Mouse (Mus musculus): ENCODE results near the gene Pcbp3.

The Pcbp3 gene

GRCm38 (mm10) chr10:76931122-76931521 is 30.6 kb downstream of the Pcbp3 start:
- no peak for DNase-seq (ENCODE audit: low read depth, low spot score)

- DNase-seq (ENCODE audit: low read depth, low spot score), result no peak
Observed at GRCm38 (mm10) chr10:76924441-76924840, 37.2 kb downstream of the Pcbp3 start.

GRCm38 (mm10) chr10:76918086-76918485 is 43.6 kb downstream of the Pcbp3 start:
- no peak for DNase-seq (ENCODE audit: low read depth, low spot score)

DNA sequence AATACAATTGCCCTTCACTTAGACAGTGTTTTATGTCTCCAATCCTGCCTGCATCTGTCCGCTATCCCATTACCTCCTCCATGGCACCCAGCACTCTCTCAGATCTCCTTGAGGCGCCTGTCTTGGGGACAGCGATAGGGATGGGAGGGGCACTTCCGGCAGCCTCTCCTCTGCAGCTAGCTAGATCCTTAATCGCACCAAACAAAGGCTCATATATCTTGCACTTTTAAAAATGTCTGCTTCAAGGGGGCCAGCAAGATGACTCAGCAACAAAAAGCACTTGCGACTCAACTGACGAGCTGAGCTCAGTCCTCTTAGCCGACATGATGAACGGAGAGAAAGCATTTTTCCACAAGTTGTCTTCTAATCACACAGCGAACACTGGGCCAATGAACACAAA is 55.3 kb downstream of the Pcbp3 start:
- peak; percentile 17 for DNase-seq (ENCODE audit: low read depth, low spot score)

DNA sequence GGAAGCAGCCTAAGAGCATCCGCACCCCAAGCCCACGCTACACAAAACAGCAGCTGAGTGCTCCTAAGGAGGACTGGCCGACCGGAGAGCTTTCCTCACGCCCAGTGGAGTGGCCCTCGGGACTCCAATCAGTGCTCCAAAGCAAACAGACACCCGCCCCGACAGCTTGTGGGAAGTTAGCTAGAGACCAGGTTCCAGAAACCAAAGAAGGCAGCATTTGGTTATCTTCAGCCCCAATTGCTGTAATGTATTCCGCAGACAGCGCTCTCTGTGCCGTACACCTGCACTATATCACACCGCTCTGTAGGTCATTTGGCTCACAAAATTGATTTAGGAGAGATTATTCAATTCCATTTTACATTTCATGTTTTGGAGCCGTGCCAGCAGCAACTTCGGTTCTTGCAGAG is 55.7 kb downstream of the Pcbp3 start:
- DNase-seq (ENCODE audit: low read depth, low spot score), result no peak

DNA sequence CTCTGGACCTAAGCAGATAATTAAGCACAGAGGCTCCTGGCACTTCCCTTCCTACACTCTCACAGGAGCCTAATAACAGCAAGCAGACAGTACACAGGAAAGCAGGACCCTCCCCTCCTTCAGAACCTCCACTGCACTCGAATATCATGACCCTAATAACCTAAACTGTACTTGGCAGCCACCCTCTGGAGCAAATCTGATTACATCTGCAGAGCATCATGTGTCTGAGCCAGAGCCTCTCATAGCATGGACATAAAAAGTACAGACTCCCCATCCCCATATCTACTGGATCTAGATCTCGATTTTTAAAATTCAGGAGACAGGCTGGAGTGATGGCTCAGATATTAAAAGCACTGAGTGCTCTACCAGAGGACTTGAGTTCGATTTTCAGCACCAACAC is 58.0 kb downstream of the Pcbp3 start:
- no peak for DNase-seq (ENCODE audit: low read depth, low spot score)

GRCm38 (mm10) chr10:76903099-76903498 is 58.6 kb downstream of the Pcbp3 start:
- DNase-seq (ENCODE audit: low read depth, low spot score), result no peak

DNA sequence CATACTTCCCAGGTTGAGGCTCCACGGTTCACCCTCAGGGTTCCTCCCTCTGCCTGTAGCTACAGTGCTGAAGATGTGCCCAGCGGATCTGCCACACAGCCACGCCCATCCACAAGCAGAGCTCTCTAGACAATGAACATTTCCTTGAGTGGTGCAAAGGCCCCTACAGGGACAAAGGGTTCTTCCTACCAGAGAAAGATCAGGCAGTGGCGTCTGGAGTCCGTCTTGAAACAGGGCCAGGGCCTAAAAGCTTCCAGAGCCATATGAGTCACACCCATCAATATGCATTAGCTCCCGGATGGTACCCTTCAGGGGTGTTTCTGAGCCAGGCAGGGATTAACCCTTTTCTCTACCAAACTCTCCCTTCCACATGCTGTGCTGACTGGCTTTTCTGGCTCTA is 59.1 kb downstream of the Pcbp3 start:
- peak; percentile 40 for DNase-seq (ENCODE audit: low read depth, low spot score)

DNA sequence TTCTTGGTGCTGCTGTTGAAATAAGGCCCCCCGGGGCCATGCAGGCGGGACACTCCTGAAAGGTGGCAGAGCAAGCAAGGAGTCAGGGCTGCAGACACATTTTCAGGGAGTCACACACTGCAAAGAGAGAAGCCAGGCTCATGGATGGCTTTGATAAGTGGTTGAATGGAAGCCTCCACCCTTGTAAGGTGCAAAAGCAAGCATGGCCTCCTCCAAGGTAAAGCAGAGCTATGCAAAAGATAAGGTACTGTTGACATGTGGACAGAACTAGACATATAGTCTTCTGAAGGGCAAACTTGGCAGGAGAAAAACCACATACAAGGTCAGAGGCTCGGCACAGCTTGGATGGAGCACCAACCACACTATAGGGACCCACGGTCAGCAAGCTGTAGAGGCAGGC is 63.3 kb downstream of the Pcbp3 start:
- no peak for DNase-seq (ENCODE audit: low read depth, low spot score)

GRCm38 (mm10) chr10:76891456-76891855 is 70.2 kb downstream of the Pcbp3 start:
- DNase-seq (ENCODE audit: low read depth, low spot score), result no peak

GRCm38 (mm10) chr10:76883442-76884244 is 78.0 kb downstream of the Pcbp3 start:
- no peak for DNase-seq (ENCODE audit: low read depth, low spot score)

DNA sequence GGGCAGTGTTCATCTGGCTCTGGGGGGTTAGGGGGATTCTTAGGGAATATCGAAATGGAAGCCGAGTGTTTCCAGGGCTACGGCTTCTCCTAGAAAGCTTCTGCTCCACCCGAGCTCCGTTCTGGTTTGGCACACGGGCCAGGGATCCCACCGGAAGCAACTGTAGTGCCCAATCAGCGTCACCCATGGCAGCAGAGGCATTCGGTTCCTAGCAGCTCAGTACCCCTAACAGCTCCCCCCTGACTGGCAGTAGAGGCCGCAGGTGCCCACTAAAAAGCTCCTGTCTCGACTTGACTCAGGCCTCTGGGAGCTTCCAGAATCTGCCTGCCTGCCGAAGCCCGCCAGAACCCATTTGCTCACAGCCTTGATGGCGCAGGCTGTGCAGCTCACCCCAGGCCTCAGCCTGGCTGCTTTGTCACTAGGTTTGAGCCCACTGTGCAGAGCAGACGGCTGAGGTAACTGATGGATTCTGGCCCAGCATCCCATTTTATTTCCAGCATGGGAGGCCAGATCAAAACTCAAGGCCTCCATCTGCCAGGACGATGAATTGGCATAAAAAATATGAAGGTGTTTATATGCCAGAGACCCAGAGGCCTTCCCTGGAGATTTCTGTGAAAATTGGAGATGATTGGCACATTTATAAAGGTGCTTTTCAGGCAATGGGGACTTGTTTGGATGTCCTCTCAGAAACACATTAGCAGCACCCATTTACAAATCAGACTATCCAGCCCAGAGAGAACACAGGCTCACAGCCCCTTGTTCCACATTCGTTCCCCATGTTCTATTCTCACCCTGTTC is 78.8 kb downstream of the Pcbp3 start:
- no peak for DNase-seq (ENCODE audit: low read depth, low spot score)

GRCm38 (mm10) chr10:76881900-76882299 is 79.8 kb downstream of the Pcbp3 start:
- no peak for DNase-seq (ENCODE audit: low read depth, low spot score)

DNA sequence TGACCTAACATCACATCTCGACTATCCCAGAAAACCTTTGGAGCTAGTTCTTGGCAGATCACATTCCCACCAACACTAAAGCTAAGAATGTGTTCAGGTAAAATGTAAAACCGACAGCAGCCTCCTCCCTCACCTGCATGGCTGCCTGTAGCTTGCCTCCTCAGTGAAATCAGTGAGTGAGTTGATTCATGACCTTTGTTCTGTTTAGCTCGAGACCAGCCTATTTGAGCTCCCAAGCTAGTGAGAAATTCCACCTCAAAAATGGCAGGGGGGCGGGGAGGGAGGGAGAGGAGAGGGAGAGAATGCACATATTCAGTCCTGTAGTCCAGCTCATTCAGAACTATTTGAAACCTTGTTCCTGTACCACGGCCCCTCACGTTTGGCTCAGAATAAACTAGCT is 86.4 kb downstream of the Pcbp3 start:
- DNase-seq (ENCODE audit: low read depth, low spot score), result no peak

GRCm38 (mm10) chr10:76874879-76875278 is 86.8 kb downstream of the Pcbp3 start:
- DNase-seq (ENCODE audit: low read depth, low spot score), result no peak

DNA sequence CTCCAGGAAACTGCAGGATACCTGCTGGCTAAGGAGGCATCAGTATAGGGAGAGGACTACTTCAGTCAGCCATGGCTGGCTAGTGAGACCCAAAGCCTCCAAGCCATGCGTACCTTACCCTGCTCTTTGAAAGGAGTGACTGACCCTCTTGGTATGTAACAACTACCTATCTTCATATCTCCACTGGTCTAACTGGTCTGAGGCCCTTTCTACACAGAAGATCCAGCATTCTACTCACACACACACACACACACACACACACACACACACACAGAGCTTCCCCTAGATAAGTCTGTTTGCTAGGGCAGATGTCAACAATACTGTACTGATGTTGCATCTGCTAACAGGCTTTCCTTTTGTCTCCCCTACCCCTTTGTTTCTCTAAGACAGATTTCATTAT is 87.3 kb downstream of the Pcbp3 start:
- DNase-seq (ENCODE audit: low read depth, low spot score), result no peak

DNA sequence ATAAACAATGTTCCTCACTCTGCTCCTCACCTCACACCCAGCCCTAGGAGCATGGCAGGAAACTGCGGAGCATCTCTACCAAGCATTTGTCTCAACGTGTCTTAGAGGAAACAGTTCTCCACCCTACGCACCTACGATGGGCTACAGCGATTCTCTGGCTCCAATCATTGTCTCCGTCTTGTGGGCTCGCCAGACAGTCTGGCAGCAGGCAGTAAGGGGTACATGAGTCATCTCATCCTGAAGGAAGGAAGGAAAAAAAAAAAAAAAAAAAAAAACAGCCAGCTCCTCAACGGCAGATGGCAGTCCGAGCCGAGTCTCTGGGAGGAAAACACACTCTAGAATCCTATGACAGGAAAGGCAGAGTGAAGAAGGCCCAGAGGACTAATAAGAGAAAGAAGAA is 87.7 kb downstream of the Pcbp3 start:
- DNase-seq (ENCODE audit: low read depth, low spot score), result no peak

DNA sequence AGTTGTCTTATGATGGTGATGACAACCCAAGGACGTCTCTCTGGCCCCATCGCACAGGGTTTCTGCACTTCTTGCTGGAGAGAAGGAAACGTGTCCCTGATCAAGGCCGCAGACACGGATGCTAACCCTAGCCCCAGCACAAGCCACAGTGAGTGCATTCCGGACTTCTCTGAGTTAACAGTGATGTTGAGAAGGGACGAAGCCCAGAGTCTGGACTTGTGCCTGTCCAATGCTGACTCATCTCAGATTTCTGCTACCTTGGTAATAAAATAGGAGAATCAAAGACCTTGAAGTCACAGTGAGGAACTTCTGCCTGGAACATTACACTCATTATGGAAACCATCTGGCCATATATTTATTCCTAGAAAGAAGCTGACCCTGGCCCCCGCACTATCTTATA is 89.0 kb downstream of the Pcbp3 start:
- no peak for DNase-seq (ENCODE audit: low read depth, low spot score)

DNA sequence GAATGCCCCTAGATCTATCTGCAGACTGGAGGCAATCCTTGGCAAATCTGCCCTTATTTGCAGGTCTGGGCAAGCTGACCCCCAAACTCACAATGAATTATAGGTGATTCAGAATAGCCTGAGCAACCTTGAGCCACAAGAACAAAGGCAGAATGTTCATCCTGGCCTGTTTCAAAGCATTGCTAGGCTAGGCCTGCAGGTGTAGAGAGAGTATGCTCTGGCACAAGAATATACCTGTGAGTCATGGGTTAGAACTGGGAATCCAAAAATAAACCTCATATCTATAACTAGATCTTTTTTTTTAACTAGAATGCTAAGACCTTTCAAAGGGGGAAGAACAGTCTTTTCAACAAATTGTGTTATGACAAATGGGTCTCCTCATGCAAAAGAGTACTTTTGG is 95.8 kb downstream of the Pcbp3 start:
- DNase-seq (ENCODE audit: low read depth, low spot score), result no peak

DNA sequence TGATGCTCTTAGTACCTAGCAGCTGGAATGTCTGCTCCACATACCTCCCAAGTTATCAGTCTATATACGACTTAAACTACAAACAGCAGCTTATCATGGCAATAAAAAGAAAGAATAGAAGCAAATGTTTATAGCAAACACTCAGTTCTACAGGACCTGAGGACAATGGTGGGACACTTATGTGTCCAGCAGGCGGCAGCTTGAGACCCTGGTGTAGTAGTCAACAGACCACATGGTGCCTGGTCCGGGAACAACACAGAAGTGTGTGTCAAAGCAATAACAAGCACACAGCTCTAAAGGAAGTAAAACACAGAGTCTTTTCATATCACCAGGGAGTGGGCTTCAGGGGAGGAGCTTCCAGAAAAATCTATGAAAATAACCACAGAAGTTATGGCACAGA is 100.7 kb downstream of the Pcbp3 start:
- no peak for DNase-seq (ENCODE audit: low read depth, low spot score)

DNA sequence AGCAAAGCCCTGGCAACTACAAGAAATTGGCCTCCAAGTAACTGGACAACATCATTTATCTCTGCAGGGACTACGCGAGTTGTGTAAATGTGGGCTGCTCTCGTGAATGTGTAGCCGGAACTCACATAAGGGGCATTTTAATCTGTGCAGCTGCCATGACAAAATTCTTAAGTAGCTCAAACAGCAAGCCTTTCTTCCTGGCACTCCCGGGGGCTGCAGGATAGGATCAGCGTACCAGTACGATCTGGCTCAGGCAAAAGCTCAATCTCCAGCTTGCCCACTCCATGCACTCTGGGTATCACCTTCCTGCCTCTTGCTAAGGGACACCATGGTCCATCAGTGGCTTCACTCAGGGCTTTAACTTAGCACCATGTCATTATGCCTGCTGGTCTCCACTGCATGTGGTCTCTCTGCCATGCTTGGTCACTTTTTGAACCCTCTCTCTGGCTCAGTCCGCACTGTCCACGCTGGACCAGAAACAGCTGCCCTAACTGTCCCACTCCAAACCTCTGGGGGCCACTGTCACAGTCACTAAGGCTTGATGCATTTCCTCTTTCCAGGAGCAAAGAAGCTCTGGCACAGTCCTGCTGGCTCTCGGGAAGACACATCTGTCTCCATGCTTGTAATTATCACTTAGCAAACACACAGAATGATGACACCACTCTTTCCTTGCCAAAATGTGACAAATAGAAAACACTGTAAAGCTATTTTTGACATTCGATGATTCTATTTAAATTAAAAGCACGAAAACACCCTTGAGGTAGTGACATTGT is 102.1 kb downstream of the Pcbp3 start:
- no peak for DNase-seq (ENCODE audit: low read depth, low spot score)

- DNase-seq (ENCODE audit: low read depth, low spot score), result no peak
Observed at GRCm38 (mm10) chr10:76857879-76858278, 103.8 kb downstream of the Pcbp3 start.

All from ES-CJ7 (cell line).